Mouse (Mus musculus): Measurements from ENCODE around the gene Hp1bp3.

GRCm38 (mm10) chr4:138215671-138216199, 361 bp upstream of the Hp1bp3 start:
- TF ChIP-seq CTCF (IDR thresholded peaks at IDR 0.05; ENCODE audit: low read depth) (0 out of 2 replicates have a peak, but pooled peaks have one; percentile 0), EP300 (IDR thresholded peaks at IDR 0.05; ENCODE audit: low read depth) (no peak)
